Mouse (Mus musculus) Patski (cell line): ENCODE measurements around the gene Kremen1. TPM values are rescaled to one million over a fixed set of nuclear protein-coding genes. Genes with fewer than 3 reads are reported as not detected.

ENCODE experiments used
- ATAC-seq: fragments of 100-300 bp; one replicate; pipeline ENCODE4 v1.8.0; 2021
- CTCF ChIA-PET: fragments of 350-600 bp; sonication (Branson Sonifier 250); formaldehyde crosslinking; loops from one replicate; lab custom pipeline; 2022; ENCODE audit warnings: inconsistent platforms; lab: Charles Lee
- POLR2A ChIA-PET: fragments of 350-600 bp; sonication (Branson Sonifier 250); formaldehyde crosslinking; loops from one replicate; lab custom pipeline; 2022; ENCODE audit warnings: antibody characterized with exemption, inconsistent platforms; lab: Charles Lee
- DNase-seq: peaks from one replicate; pipeline ENCODE4 v3.0.0-alpha.2; 2011; ENCODE audit warnings: low read depth, low spot score
- H3K27me3 ChIP-seq: fragments of 371-371 bp; one replicate; pipeline ENCODE4 v1.5.1; 2021
- CTCF ChIP-seq: fragments of 100-300 bp; IDR thresholded peaks from one replicate; pipeline ENCODE4 v1.5.1; 2021
- in situ Hi-C: fragments of 300-500 bp; cut with MboI; formaldehyde crosslinking; loops from 3 replicates; pipeline ENCODE4 v1.11.1; 2018; ENCODE audit warnings: low pct_unique_long_range_greater_than_20kb, mixed read lengths
- polyA plus RNA-seq: library from polyadenylated mRNA; unstranded; gene quantifications from one replicate; pipeline ENCODE4 v1.2.3, GENCODE M21; 2021

Kremen1 gene
- polyA plus RNA-seq, 1 experiment from 2014 or later: 73.0 TPM

- H3K27me3 ChIP-seq: no peaks in the 10 kb centered on the region
- no peak for DNase-seq
- POLR2A ChIA-PET: interaction anchor here (1.2 kb wide), 1 partner anchor 14 kb away, joined by 3 read pairs; no protein-coding TSS in a partner anchor
- no peak for ATAC-seq
- CTCF ChIA-PET: interaction anchor here (1.0 kb wide), 1 partner anchor 14 kb away, joined by 4 read pairs; no protein-coding TSS in a partner anchor
- TF ChIP-seq CTCF: no peak
- in situ Hi-C loops: no loop called here
These were observed 42.0 kb downstream of the Kremen1 start for GRCm38 (mm10) chr11:5219371-5219770.

DNA sequence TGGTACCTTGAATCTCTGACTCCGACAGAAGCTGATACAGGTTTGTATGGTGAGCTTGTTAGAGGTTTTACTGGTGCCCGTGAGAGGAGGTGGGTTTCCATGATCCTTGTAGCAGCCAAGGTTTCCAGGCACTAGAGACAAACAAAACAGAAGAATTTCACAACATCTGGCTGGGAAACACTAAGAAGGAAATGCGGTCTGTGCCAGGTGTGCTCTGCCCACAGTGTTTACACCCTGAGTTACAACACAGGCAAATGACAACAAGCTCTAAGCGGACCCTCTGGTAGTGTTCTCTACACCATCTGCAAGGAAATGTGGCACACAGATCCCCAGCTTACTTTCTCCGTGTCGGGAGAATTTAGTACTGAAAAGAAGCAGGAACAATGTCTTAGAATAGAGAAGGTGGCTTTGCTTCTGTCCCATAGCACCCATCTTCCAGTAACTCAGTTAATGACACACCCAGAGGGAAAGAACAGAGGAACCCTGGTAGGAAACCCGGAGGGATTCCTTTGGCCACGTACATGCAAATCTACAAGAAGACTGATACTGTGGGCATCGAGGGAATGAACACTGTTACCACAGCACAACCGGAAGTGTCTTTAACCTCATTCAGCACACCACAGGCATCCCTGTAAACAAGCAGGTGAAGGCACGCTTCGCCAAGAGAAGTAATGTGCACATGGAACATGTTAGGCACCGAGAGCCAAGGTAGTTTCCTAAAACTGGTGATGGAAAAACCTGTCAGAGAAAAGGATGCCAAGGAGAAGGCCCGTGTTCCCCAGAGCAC, 45.8 kb downstream of the Kremen1 start:
- DNase-seq (no peak), ATAC-seq (no peak)
- TF ChIP-seq CTCF: no peak
- in situ Hi-C loops: no loop called here
- ChIA-PET CTCF (interaction anchor here (1.1 kb wide), 1 partner anchor 13 kb away, joined by 4 read pairs; no protein-coding TSS in a partner anchor), POLR2A (no interaction called here)
- no peaks in the 10 kb centered on the region for H3K27me3 ChIP-seq

- TF ChIP-seq CTCF: no peak
- ChIA-PET POLR2A (no interaction called here), CTCF (no interaction called here)
- DNase-seq: no peak
- in situ Hi-C loops: no loop called here
- no peak for ATAC-seq
- H3K27me3 ChIP-seq: no peaks in the 10 kb centered on the region
These were observed 46.8 kb downstream of the Kremen1 start for GRCm38 (mm10) chr11:5214483-5215040.

GRCm38 (mm10) chr11:5203054-5203453, 58.3 kb downstream of the Kremen1 start:
- no peaks in the 10 kb centered on the region for H3K27me3 ChIP-seq
- ATAC-seq: no peak
- ChIA-PET POLR2A (no interaction called here), CTCF (interaction anchor here (1.1 kb wide), 1 partner anchor 12 kb away, joined by 4 read pairs; no protein-coding TSS in a partner anchor)
- in situ Hi-C loops: no loop called here
- DNase-seq: no peak
- no peak for TF ChIP-seq CTCF

DNA sequence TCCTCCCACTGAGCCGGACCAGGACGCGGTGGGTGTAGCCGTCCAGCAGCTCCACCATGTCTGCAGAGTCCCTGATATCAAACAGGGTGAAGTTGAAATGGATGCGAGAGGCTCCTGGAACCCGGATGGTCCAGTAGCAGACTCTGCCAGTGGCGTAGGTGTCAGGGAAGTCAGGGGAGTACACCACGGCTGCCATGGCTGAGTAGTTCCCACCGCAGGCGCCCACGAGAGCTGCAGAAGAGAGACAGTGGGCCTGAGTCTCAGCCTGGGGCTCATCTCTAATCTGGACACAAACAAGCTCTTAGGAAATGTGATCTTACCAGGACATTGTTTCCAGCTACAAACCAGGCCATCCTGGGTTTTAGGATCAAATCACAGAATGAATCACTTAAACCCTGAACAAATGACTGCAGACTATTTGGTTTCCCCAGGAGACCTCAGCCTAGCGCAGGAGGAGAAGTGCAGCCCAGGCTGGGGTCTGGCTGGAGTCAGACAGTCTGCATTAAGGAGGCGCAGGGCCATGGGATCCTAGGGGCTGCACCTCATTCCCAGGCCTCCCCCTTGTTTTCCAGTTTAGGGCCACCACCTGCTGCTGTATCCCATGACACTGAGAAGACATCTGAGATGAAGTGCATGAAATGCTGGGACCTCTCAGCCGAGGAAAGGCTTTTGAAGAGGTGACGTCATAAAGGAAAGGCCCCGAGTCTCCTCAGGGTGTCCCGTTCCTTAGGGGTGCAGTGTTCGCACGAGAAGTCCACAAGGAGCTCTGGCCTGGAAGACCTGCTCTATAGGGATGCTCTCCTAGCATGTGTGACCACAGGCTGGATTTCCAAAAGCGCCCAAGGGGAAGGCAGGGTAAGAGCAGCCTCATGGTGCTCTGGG, 59.3 kb downstream of the Kremen1 start:
- ChIA-PET CTCF (interaction anchor here (1.1 kb wide), 1 partner anchor 13 kb away, joined by 4 read pairs; no protein-coding TSS in a partner anchor), POLR2A (no interaction called here)
- no peaks in the 10 kb centered on the region for H3K27me3 ChIP-seq
- DNase-seq (no peak), ATAC-seq (no peak)
- in situ Hi-C loops: no loop called here
- TF ChIP-seq CTCF: no peak

GRCm38 (mm10) chr11:5199879-5200278, 61.5 kb downstream of the Kremen1 start:
- ChIA-PET CTCF (no interaction called here), POLR2A (no interaction called here)
- ATAC-seq: no peak
- in situ Hi-C loops: no loop called here
- H3K27me3 ChIP-seq: no peaks in the 10 kb centered on the region
- no peak for DNase-seq
- no peak for TF ChIP-seq CTCF

GRCm38 (mm10) chr11:5197068-5197467, 64.3 kb downstream of the Kremen1 start:
- in situ Hi-C loops: no loop called here
- DNase-seq: no peak
- no peaks in the 10 kb centered on the region for H3K27me3 ChIP-seq
- ChIA-PET CTCF (interaction anchor here (1.0 kb wide), 1 partner anchor 82 kb away, joined by 3 read pairs; no protein-coding TSS in a partner anchor), POLR2A (interaction anchor here (1.0 to 1.2 kb wide), 3 partner anchors 10 to 45 kb away, joined by 3 read pairs; no protein-coding TSS in a partner anchor)
- ATAC-seq: peak; percentile 27
- no peak for TF ChIP-seq CTCF

DNA sequence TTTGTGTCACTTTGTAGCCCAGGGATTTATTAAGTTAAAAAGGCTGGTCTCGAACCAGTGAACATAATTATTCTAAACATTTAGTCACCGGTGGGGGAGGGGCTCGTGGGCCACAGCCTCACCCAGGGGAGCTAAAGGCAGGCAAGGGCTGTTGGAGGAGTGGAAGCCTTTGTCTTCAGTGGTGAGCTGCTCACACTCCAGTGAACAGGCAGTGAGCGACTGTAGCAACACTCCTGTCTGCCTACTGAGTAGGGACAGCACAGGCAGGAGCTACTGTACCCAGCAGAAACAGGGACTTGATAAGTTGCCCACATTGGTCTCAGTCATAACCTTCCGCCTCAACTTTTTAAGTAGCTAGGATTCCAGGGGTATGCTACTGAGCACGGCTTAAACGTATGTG, 64.8 kb downstream of the Kremen1 start:
- in situ Hi-C loops: no loop called here
- H3K27me3 ChIP-seq: no peaks in the 10 kb centered on the region
- ATAC-seq (peak; percentile 51), DNase-seq (no peak)
- ChIA-PET CTCF (interaction anchor here (1.0 kb wide), 1 partner anchor 82 kb away, joined by 3 read pairs; no protein-coding TSS in a partner anchor), POLR2A (interaction anchor here (1.0 to 1.2 kb wide), 3 partner anchors 9 to 45 kb away, joined by 3 read pairs; no protein-coding TSS in a partner anchor)
- TF ChIP-seq CTCF: no peak

DNA sequence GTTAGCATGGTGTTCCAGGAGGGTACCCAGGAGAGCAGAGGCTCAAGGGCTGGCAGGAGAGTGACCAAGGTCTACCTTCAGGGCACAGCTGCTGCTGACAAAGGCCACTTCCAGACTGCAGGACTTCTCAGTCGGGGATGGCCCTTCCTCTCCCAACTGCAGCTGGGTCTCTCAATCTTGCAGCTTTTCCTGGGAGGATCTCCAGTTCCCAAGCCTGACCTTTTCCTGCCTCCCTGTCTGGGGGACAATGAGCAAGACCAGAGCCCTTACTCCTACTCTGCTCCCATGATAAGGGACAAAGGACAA, 67.8 kb downstream of the Kremen1 start:
- no peak for TF ChIP-seq CTCF
- ATAC-seq (no peak), DNase-seq (no peak)
- in situ Hi-C loops: no loop called here
- H3K27me3 ChIP-seq: no peaks in the 10 kb centered on the region
- ChIA-PET POLR2A (no interaction called here), CTCF (interaction anchor here (3.8 kb wide), 1 partner anchor 12 kb away, joined by 16 read pairs; no protein-coding TSS in a partner anchor)

GRCm38 (mm10) chr11:5192840-5193575, 68.3 kb downstream of the Kremen1 start:
- POLR2A ChIA-PET: no interaction called here
- TF ChIP-seq CTCF: no peak
- DNase-seq (no peak), ATAC-seq (no peak)
- H3K27me3 ChIP-seq: no peaks in the 10 kb centered on the region
- in situ Hi-C loops: no loop called here
- CTCF ChIA-PET: interaction anchor here (3.8 kb wide), 1 partner anchor 11 kb away, joined by 16 read pairs; no protein-coding TSS in a partner anchor
